Mouse (Mus musculus) kidney, embryonic 14.5 days (tissue): ENCODE measurements around the gene Eya4. TPM values are rescaled to one million over a fixed set of nuclear protein-coding genes. Genes with fewer than 3 reads are reported as not detected.

Source experiments
- ATAC-seq: fragments of 200-750 bp; cut with Nextera tagmentation; 2 replicates; pipeline ENCODE4 v1.8.0; 2017; ENCODE audit warnings: moderate number of reproducible peaks, mild to moderate bottlenecking, moderate TSS enrichment, moderate library complexity; ENCODE audit not compliant: low FRiP score, low TSS enrichment
- H3K27ac ChIP-seq: fragments of 300-500 bp; sonication (generic); 2 replicates; pipeline ENCODE4 v1.5.1; 2014; ENCODE audit warnings: low read depth, mild to moderate bottlenecking, low read length, moderate library complexity, mixed read lengths
- H3K27me3 ChIP-seq: fragments of 300-500 bp; sonication (generic); 2 replicates; pipeline ENCODE4 v1.6.1; 2014; ENCODE audit warnings: mild to moderate bottlenecking, low read length; ENCODE audit not compliant: control insufficient read depth, insufficient read depth
- H3K36me3 ChIP-seq: fragments of 300-500 bp; sonication (generic); 2 replicates; pipeline ENCODE4 v1.6.1; 2014; ENCODE audit warnings: low read length, mixed read lengths; ENCODE audit not compliant: control insufficient read depth, insufficient read depth
- H3K4me1 ChIP-seq: fragments of 300-500 bp; sonication (generic); 2 replicates; pipeline ENCODE4 v1.6.1; 2014; ENCODE audit warnings: low read length, mixed read lengths; ENCODE audit not compliant: control insufficient read depth, insufficient read depth
- H3K4me2 ChIP-seq: fragments of 300-500 bp; sonication (generic); replicated peaks from 2 replicates; pipeline ENCODE4 v1.6.1; 2014; ENCODE audit warnings: low read depth, mild to moderate bottlenecking, low read length
- H3K4me3 ChIP-seq: fragments of 300-500 bp; sonication (generic); 2 replicates; pipeline ENCODE4 v1.5.1; 2014; ENCODE audit warnings: mild to moderate bottlenecking, low read length
- H3K9ac ChIP-seq: fragments of 300-500 bp; sonication (generic); 2 replicates; pipeline ENCODE4 v1.6.1; 2014; ENCODE audit warnings: low read depth, mild to moderate bottlenecking, low read length, moderate library complexity
- H3K9me3 ChIP-seq: fragments of 300-500 bp; sonication (generic); 2 replicates; pipeline ENCODE4 v1.6.1; 2016; ENCODE audit warnings: low read length; ENCODE audit not compliant: control insufficient read depth
- WGBS: fragments of 180-500 bp; shearing (Covaris S2); extraction: QIAGEN DNeasy Blood & Tissue Kit; methylation state at CpG from one replicate; pipeline ENCODE4 v1.1.7; 2014; 5-methylcytosine and 5-hydroxymethylcytosine counted together
- polyA plus RNA-seq: library from polyadenylated mRNA; unstranded; fragments of >200 nt; fragmentation: Nextera tagmentation; extraction: Ambion mirVana; gene quantifications from 2 replicates; pipeline ENCODE4 v1.2.1, GENCODE M21; 2014

Gene Eya4
- polyA plus RNA-seq, 1 experiment from 2014 or later = 14.1 TPM

GRCm38 (mm10) chr10:23115321-23115720 is 235.3 kb downstream of the Eya4 start:
- Histone ChIP-seq H3K27ac (no peak overlapping the region), H3K4me1 (no peaks in the 10 kb centered on the region), H3K4me2 (no peak overlapping the region), H3K9ac (no peak overlapping the region), H3K4me3 (no peak overlapping the region), H3K27me3 (no peaks in the 10 kb centered on the region), H3K36me3 (peaks cover 5% of the 10 kb centered on the region; the same call in 1 of the 2 replicates), H3K9me3 (no peaks in the 10 kb centered on the region)
- WGBS = 81% methylated on average over 3 of the region's 3 CpGs
- no peak for ATAC-seq

GRCm38 (mm10) chr10:23108122-23108521 is 242.5 kb downstream of the Eya4 start:
- Histone ChIP-seq H3K9ac (no peak overlapping the region), H3K4me2 (no peak overlapping the region), H3K36me3 (peaks cover 13% of the 10 kb centered on the region; the same call in 1 of the 2 replicates), H3K4me3 (no peak overlapping the region), H3K9me3 (no peaks in the 10 kb centered on the region), H3K4me1 (no peaks in the 10 kb centered on the region), H3K27me3 (no peaks in the 10 kb centered on the region), H3K27ac (no peak overlapping the region)
- 73% methylated on average over 4 of the region's 4 CpGs for WGBS
- no peak for ATAC-seq

GRCm38 (mm10) chr10:23092517-23092916 is 258.1 kb downstream of the Eya4 start:
- no peak overlapping the region for H3K4me3 ChIP-seq
- H3K4me2 ChIP-seq = no peak overlapping the region
- H3K9ac ChIP-seq = no peak overlapping the region
- WGBS = 74% methylated on average over 7 of the region's 7 CpGs
- H3K27ac ChIP-seq = no peak overlapping the region
- H3K27me3 ChIP-seq = no peaks in the 10 kb centered on the region
- no peaks in the 10 kb centered on the region for H3K4me1 ChIP-seq
- no peaks in the 10 kb centered on the region for H3K36me3 ChIP-seq
- no peak for ATAC-seq
- no peaks in the 10 kb centered on the region for H3K9me3 ChIP-seq

GRCm38 (mm10) chr10:23091552-23091951 is 259.0 kb downstream of the Eya4 start:
- no peak overlapping the region for H3K4me3 ChIP-seq
- ATAC-seq = no peak
- H3K4me1 ChIP-seq = no peaks in the 10 kb centered on the region
- no peak overlapping the region for H3K9ac ChIP-seq
- H3K9me3 ChIP-seq = no peaks in the 10 kb centered on the region
- H3K36me3 ChIP-seq = no peaks in the 10 kb centered on the region
- H3K27ac ChIP-seq = no peak overlapping the region
- no peak overlapping the region for H3K4me2 ChIP-seq
- WGBS = 38% methylated on average over 3 of the region's 3 CpGs
- no peaks in the 10 kb centered on the region for H3K27me3 ChIP-seq

GRCm38 (mm10) chr10:23090323-23090722 is 260.3 kb downstream of the Eya4 start:
- Histone ChIP-seq H3K36me3 (no peaks in the 10 kb centered on the region), H3K4me3 (no peak overlapping the region), H3K9me3 (no peaks in the 10 kb centered on the region), H3K4me2 (no peak overlapping the region), H3K4me1 (no peaks in the 10 kb centered on the region), H3K27me3 (no peaks in the 10 kb centered on the region), H3K9ac (no peak overlapping the region), H3K27ac (no peak overlapping the region)
- WGBS = 67% methylated on average over 1 of the region's 1 CpGs
- no peak for ATAC-seq

GRCm38 (mm10) chr10:23089271-23089670 is 261.3 kb downstream of the Eya4 start:
- Histone ChIP-seq H3K27me3 (no peaks in the 10 kb centered on the region), H3K9ac (no peak overlapping the region), H3K4me1 (no peaks in the 10 kb centered on the region), H3K9me3 (no peaks in the 10 kb centered on the region), H3K4me2 (no peak overlapping the region), H3K36me3 (no peaks in the 10 kb centered on the region), H3K4me3 (no peak overlapping the region), H3K27ac (no peak overlapping the region)
- WGBS = 89% methylated on average over 6 of the region's 6 CpGs
- ATAC-seq = no peak

GRCm38 (mm10) chr10:23088764-23089163 is 261.8 kb downstream of the Eya4 start:
- H3K36me3 ChIP-seq = no peaks in the 10 kb centered on the region
- H3K4me1 ChIP-seq = no peaks in the 10 kb centered on the region
- H3K9ac ChIP-seq = no peak overlapping the region
- WGBS = 34% methylated on average over 3 of the region's 3 CpGs
- H3K27ac ChIP-seq = no peak overlapping the region
- H3K9me3 ChIP-seq = no peaks in the 10 kb centered on the region
- no peak for ATAC-seq
- H3K4me3 ChIP-seq = no peak overlapping the region
- H3K4me2 ChIP-seq = no peak overlapping the region
- no peaks in the 10 kb centered on the region for H3K27me3 ChIP-seq

GRCm38 (mm10) chr10:23086352-23087215 is 264.0 kb downstream of the Eya4 start:
- 63% methylated on average over 21 of the region's 21 CpGs for WGBS
- H3K9ac ChIP-seq = no peak overlapping the region; the same call in 1 of the 2 replicates
- H3K4me1 ChIP-seq = no peaks in the 10 kb centered on the region
- no peaks in the 10 kb centered on the region for H3K36me3 ChIP-seq
- H3K4me3 ChIP-seq = no peak overlapping the region
- H3K27me3 ChIP-seq = no peaks in the 10 kb centered on the region
- H3K9me3 ChIP-seq = no peaks in the 10 kb centered on the region
- H3K4me2 ChIP-seq = no peak overlapping the region
- no peak overlapping the region for H3K27ac ChIP-seq
- ATAC-seq = no peak

GRCm38 (mm10) chr10:23081548-23081828 is 269.1 kb downstream of the Eya4 start:
- no peak for ATAC-seq
- WGBS = 29% methylated on average over 4 of the region's 4 CpGs
- Histone ChIP-seq H3K9ac (no peak overlapping the region), H3K27me3 (no peaks in the 10 kb centered on the region), H3K4me1 (no peaks in the 10 kb centered on the region), H3K9me3 (no peaks in the 10 kb centered on the region), H3K4me2 (no peak overlapping the region), H3K36me3 (no peaks in the 10 kb centered on the region), H3K4me3 (no peak overlapping the region), H3K27ac (no peak overlapping the region)
